Comparison of ENCODE assay signal across 10 mouse cellular contexts in the genomic region with DNA sequence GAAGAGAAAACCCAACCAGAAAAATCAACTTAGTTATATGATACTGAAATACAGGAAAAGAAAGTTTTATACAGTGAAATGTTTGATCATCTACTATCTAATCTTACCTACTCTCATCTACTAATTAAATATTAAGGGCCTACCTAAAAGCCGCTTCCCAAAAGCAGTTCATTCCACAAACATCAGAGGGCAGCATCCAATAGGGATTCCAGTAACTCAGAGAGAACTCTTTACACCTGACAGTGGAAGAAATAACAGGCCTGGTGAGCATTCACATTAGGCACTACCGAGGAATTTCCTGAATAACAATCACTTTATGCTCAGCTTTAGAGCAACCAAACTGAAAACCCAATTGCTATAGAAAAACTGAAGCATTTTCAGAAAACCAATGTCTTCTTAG. TPM values are rescaled to one million over a fixed set of nuclear protein-coding genes. Genes with fewer than 3 reads are reported as not detected.
DNase-seq lines count a peak whose midpoint lies in the region; ATAC-seq and TF ChIP-seq lines count a peak whose summit lies in the region.
"Had no signal": no experiment of that assay in that cellular context is flagged by ENCODE, and none has a peak within 500 bp of the region (broad histone marks: within the 10 kb centered on the region; RNA-seq: fewer than 3 reads in every experiment).

No protein-coding gene starts in this region.

- H3K27me3 ChIP-seq in lung, postnatal 0 days (replicated peaks; ENCODE audit: insufficient read depth, low read length) = no peaks in the 10 kb centered on the region
- H3K27me3 ChIP-seq: embryonic facial prominence, embryonic 15.5 days; neural tube, embryonic 12.5 days had no signal

- no peak overlapping the region for H3K4me3 ChIP-seq in lung, postnatal 0 days (ENCODE audit: low read depth, low read length)
- H3K4me3 ChIP-seq: embryonic facial prominence, embryonic 15.5 days; neural tube, embryonic 12.5 days had no signal

- peak; percentile 19 for DNase-seq in embryo, embryonic 10.5 days (ENCODE audit: low spot score)
- no peak for DNase-seq in embryo, embryonic 10 days (ENCODE audit: low spot score)
- peak; percentile 53 for DNase-seq in ovary, postnatal 14 days (ENCODE audit: low spot score)
- no peak for DNase-seq in ovary, postnatal 36 days (ENCODE audit: low spot score)
- peak; percentile 74 for DNase-seq in cerebellum, adult 8-10 months
- DNase-seq in kidney, postnatal 10 days = peak; percentile 78
- peak; percentile 49 for DNase-seq in lung, postnatal 0 days (ENCODE audit: low spot score)

- peak; percentile 70 for TF ChIP-seq CTCF in lung, postnatal 0 days (IDR thresholded peaks at IDR 0.05)

- H3K36me3 ChIP-seq in lung, postnatal 0 days (ENCODE audit: insufficient read depth, low read length) = no peaks in the 10 kb centered on the region
- H3K36me3 ChIP-seq: embryonic facial prominence, embryonic 15.5 days; neural tube, embryonic 12.5 days had no signal

- no peak overlapping the region for H3K9ac ChIP-seq in lung, postnatal 0 days (replicated peaks; ENCODE audit: low read depth)
- H3K9ac ChIP-seq: embryonic facial prominence, embryonic 15.5 days; neural tube, embryonic 12.5 days had no signal

- no peak; the same call in 1 of the 2 replicates for ATAC-seq in lung, postnatal 0 days
- ATAC-seq in granulocyte monocyte progenitor cell, adult 5-6 weeks (replicated peaks; ENCODE audit: poor library complexity, severe bottlenecking) = no peak

- H3K4me1 ChIP-seq in lung, postnatal 0 days (ENCODE audit: insufficient read depth, low read depth, low read length) = 0 out of 2 replicates have a peak, but pooled peaks cover 3% of the 10 kb centered on the region
- H3K4me1 ChIP-seq: embryonic facial prominence, embryonic 15.5 days; neural tube, embryonic 12.5 days had no signal

- no peak for TF ChIP-seq EP300 in lung, postnatal 0 days (IDR thresholded peaks at IDR 0.05)

- no peak overlapping the region for H3K27ac ChIP-seq in lung, postnatal 0 days (ENCODE audit: low read length)
- H3K27ac ChIP-seq: embryonic facial prominence, embryonic 15.5 days; neural tube, embryonic 12.5 days had no signal

- H3K4me2 ChIP-seq in lung, postnatal 0 days (replicated peaks; ENCODE audit: low read depth, low read length) = no peak overlapping the region
- H3K4me2 ChIP-seq: embryonic facial prominence, embryonic 15.5 days; neural tube, embryonic 12.5 days had no signal

- H3K9me3 ChIP-seq in lung, postnatal 0 days (ENCODE audit: low read length) = no peaks in the 10 kb centered on the region
- H3K9me3 ChIP-seq: embryonic facial prominence, embryonic 15.5 days; neural tube, embryonic 12.5 days had no signal

- WGBS in lung, postnatal 0 days = 50% methylated on average over 2 of the region's 2 CpGs

RNA-seq across cellular contexts. Expression of a gene that starts 9.3 kb away (rescaled TPM):
- 6.9 and 7.3 TPM in 2 replicates for polyA plus RNA-seq in lung, postnatal 0 days (2015; fragmentation: Nextera tagmentation; extraction: Ambion mirVana)
- total RNA-seq in granulocyte monocyte progenitor cell, adult 5-6 weeks (2014; fragmentation: Nextera tagmentation) = 19.9 and 23.6 TPM in 2 replicates
- 33.4 and 33.6 TPM in 2 replicates for total RNA-seq in granulocyte monocyte progenitor cell, adult 5-6 weeks (2017)

Comparison
In these comparisons a context has a peak if more than half of its experiments do, and no peak if none do; other contexts are left out.
1. DNase-seq: peak in embryo, embryonic 10.5 days (single experiment), ovary, postnatal 14 days (single experiment), cerebellum, adult 8-10 months (single experiment), kidney, postnatal 10 days (single experiment) and lung, postnatal 0 days (single experiment); none in embryo, embryonic 10 days (single experiment) and ovary, postnatal 36 days (single experiment).